Mouse (Mus musculus): ENCODE measurements around the gene Amotl2.

Amotl2 gene

DNA sequence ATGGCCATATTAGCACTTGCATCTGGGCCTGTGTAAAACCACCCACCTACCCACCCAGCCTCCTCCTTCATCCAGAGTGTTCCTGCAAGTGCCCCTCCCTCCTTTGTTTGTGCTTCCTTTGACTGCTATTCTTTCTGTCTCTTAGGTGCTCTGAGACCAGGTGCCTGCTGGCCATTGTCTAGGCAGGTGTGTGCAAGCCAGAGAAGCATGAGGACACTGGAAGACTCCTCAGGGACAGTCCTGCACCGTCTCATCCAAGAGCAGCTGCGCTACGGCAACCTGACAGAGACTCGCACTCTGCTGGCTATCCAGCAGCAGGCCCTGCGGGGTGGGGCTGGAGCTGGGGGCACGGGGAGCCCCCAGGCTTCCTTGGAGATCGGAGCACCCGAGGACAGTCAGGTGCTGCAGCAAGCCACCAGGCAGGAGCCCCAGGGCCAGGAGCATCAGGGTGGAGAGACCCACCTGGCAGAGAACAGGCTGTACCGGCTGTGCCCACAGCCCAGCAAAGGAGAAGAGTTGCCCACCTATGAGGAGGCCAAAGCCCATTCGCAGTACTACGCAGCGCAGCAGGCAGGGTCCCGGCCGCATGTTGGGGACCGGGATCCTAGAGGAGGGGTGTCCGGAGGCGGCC lies 3.6 kb downstream of the Amotl2 start:
- DNase-seq = no peak

DNA sequence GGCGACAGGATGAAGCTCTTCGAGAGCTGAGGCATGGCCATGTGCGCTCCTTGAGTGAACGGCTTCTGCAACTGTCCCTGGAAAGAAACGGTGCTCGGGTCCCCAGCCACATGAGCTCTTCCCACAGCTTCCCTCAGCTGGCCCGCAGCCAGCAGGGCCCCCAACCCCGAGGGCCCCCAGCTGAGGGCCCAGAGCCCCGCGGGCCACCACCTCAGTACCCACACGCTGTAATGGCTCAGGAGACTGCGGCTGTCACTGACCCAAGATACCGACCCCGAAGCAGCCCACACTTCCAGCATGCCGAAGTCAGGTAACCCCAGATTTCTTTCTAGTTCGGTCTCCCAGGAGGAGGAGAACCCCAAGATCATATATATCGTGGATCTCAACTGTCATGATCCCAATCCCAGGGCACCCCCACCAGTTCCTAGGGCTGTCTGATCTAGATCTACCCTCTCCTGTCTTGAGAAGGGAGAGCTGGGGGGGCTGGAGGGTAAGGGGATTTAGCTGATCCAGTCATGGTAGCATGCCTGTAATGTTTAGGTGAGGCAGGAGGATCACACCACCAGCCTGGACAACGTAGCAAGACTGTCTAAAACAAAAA lies 4.2 kb downstream of the Amotl2 start:
- DNase-seq = no peak

DNA sequence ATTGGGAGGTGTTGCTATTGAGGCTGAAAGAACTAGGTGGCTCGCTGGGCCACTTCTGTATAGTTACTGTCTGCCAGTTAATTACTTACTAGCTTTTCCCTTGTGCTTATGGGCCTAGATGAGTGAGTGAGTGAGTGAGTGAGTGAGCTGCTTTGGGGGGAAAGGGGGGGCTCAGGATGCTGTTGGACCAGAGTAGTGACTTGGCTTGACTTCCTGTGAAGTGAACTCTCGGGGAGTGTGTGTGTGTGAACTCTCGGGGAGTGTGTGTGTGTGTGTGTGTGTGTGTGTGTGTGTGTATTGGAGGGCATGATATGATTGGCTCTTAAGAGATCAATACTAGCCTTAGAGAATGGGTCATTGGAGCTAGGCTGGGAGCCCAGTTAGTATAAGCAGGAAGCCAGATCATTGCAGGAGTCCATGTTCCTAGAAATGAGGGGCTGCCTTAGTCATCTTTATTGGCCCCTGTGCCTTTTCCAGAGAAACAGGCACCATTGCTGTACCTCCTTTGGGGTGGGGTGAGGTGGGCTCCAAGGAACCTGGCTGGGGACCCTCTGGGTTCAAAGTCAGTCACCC lies 5.0 kb downstream of the Amotl2 start:
- DNase-seq = no peak

DNA sequence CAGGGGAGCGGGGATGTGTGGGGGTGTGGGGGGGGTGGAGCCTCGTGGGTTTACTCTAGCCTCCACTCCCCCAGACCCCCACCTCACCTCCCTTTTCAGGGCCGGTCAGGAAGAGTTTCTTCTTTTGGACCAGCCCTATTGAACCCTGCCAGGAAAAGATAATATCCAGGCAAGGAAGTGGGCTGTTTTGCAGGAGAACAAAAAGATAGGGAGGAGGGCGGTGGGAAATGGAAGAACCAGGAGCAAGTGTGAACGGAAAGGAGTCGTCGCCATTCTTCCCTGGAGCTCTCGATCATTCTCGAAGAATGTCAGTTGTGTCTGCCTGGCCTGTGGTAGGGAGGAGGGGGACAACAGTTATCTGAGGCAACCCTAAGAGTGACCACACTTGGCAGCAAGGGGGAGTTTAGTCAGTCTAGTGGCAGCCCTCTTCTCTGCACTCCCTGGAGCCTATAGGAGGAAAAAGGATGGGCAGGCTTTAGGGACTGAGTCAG lies 5.6 kb downstream of the Amotl2 start:
- peak; percentile 54 for DNase-seq

DNA sequence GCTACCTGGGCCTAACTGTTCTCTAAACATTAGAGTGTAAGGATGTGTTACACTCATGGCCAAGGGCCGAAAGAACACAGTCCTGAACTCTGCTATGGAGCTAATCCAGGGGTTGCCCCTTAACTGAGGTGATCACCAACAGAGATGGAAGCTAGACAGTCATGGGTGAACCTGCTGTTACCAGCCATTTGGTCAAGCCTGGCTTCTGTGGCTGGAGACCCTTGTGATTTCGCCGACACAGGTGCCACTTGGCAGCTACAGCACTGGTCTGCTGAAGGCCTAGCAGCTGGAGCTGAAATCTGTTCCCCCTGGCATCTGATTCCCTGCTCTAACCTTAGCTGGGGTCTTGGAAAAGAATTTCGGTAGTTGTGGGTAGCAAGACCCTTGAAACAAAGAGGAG lies 6.3 kb downstream of the Amotl2 start:
- no peak for DNase-seq

DNA sequence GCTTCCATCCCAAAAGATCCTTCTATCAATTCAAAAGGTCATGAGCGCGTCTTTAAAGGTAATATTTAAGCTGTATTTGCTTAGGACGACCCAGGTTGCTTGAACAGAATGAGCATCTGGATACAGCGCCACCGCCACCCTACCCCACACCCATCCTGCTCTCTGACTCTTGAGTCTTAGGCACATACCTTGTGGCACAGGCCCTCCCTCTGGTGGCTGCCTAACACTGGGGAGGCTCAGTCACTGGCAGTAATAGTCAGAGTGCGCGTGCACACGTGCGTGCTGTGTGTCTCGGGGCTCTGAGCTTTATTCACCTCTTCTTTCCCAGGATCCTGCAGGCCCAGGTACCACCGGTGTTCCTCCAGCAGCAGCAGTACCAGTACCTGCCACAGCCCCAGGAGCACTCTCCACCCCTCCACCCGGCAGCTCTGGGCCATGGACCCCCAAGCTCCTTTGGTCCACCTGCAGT lies 6.8 kb downstream of the Amotl2 start:
- DNase-seq = peak; percentile 26

DNA sequence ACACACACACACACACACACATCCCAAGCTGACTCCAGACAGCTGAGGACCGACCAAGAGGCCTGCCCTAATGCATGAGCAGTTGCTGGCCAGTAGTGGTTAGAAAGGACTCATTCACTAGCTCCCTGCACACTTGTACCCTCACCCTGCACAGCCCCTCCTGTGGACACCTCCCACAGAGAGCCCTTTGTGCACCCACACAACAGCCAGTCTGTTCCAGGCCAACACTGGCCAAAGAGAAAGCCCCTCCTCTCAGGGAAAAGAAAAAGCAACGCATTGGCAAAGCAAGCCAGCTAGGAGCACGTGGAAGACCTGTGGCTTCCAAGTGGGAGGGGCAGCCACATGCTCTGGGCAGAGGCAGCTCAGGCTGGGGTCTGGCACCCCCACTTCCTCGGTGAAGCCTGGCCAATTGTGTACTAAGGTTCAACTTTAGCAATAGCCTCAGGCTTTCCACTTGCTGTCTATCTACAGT lies 7.6 kb downstream of the Amotl2 start:
- peak; percentile 57 for DNase-seq

DNA sequence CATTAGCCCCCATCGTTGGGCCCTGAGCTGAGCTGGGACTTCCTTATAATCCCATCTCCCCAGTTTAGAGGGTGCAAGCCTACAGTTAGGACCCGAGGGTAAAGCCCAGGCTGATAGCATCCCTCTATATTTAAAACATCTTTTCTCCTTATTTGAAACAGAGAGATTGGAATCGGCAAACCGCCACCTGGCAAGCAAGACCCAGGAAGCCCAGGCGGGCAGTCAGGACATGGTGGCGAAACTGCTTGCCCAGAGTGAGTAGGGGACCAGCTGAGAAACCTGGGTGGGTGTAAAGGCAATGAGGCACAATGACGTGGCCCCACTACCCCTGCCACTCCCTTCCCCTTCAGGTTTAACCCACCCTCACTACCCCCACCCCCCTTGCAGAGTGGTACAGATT lies 8.5 kb downstream of the Amotl2 start:
- DNase-seq = no peak

DNA sequence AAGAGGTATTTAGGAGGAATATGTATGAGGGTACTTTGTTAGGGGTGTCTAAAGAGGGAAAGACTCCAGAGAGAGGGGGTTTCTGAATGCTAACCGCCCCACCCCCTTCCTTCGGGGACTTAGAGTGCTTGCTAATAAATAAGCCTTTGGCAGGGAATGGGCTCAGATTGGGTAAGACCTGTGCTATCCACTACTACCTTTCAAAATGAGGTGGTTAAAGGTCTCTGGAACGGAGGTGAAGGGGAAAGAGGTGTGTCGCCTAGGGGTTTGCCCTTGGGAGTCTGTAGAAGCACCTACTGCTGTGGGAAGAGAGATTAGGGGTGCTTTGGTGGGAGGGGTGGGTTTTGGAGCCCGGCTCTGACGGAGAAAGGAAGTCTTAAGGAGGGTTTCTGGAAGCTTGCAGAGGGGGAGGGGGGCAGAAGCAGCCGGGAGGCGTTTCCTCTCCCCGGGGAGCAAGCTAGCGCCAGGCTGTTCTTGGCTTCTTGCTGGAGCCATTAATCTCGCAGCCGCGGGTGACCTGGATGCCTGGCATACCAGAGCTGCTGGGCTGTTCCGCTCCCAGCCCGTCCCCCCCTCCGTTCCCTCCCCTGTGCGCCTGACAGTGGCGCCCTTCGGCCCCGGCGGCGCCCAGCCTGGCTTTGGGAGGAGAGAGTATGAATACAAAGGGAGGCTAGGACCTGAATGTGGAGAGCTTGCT lies 9.6 kb downstream of the Amotl2 start:
- DNase-seq = peak; percentile 92

DNA sequence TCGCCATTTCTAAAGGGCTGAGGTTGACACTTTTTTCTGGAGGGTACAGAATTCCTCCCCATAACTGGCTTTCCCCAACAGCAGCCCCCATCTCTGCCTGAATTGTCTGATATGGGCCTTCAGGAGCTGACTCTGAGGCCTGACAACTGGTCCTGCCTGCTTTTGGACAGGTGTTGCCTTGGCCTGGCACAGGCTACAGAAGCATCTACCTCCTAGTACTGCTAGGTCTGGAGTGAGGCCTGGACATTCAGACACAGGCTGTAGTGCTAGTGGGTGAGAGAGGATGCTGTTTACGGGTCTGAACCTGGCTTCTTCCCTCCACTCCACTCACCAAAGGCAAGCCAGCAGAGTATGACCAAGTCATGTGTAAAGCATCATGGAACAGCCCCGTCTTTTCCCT lies 10.3 kb downstream of the Amotl2 start:
- DNase-seq = no peak

DNA sequence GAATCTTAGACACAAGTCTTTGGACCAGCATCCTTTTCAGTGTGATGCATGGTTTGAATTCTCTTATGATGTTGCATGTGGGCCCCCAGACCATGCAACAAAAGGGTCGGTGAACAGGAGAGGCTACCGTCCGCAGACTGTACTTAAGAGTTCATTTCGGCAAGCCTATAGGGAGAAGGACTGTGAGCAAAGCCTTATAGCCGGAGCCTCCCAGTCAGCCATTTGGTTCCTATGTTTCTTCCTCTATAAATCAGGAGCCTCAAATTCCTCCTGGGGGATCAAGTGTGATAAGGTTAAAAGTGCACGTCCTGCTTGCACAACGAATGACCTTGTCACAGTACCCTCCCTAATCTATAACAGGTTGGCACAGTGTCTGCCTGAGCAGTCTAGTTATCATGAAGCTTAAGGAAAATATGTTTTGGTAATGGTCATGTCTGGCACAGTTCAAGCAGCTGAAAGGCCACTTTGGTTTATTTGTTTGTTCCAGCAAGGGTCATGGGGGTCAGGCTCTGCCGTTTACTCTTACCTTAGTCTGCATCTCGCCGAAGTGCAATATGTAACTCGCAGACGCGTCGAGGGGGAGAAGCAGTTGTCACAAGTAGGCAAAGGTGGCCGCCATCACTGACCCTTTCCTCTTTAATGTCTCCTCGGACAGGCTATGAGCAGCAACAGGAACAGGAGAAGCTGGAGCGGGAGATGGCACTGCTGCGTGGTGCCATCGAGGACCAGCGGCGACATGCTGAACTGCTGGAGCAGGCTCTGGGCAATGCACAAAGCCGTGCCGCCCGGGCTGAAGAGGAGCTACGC lies 11.4 kb downstream of the Amotl2 start:
- DNase-seq = no peak

DNA sequence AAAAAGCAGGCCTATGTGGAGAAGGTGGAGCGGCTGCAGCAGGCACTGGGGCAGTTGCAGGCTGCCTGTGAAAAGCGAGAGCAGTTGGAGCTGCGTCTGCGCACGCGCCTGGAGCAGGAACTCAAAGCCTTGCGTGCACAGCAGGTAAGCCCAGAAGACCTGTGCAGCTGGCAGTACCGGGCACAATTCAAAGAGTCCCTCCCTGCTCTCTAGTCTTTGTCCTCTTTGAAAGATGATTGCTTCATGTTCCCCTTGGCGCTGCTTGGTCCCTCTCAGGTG lies 11.9 kb downstream of the Amotl2 start:
- DNase-seq = no peak

DNA sequence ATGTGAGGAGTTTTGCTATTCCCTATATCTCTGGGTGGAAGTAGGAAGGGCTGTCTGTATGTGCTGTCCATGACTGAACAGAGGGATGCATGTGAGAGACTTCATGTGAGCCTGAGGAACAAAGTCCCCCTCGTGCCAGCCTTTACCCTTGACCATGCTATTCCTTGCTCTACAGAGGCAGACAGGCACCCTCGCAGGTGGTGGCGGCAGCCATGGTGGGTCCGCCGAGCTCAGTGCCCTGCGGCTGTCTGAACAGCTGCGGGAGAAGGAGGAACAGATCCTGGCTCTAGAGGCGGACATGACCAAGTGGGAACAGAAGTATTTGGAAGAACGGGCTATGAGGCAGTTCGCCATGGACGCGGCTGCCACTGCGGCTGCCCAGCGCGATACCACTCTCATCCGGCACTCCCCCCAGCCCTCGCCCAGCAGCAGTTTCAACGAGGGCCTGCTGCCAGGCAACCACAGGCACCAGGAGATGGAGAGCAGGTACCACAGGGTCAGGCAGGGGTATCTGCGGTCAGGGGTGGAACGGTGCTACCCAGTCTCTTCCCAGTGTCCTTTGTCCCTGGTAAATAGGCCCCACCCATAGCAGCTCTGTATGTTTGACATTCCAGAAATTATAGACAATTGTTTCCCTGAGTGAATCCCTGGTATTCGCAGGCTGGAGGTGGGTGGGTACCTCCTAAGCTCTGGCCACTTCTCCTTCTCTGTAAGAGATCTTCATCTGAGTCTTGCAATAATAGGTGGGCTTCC lies 12.8 kb downstream of the Amotl2 start:
- DNase-seq = no peak

DNA sequence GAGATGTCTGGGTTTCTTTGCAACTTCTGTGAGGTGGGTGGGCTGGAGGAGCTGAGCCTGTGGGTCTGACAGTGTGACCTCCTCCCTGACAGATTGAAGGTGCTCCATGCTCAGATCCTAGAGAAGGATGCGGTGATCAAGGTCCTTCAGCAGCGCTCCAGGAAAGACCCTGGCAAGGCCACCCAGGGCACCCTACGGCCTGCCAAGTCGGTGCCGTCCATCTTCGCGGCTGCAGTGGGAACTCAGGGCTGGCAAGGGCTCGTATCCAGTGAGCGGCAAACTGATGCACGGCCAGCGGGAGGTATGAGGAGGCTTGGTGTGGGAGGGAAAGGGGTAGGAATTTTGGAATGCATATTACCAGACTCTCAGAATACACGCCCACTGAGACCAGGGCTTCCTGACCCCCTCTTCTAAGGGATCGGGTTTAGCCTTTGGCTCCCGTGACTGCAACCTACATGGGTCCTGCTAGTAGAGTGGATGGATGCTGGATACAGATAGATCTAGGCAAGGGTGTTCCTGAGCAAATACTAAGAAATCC lies 13.5 kb downstream of the Amotl2 start:
- no peak for DNase-seq

DNA sequence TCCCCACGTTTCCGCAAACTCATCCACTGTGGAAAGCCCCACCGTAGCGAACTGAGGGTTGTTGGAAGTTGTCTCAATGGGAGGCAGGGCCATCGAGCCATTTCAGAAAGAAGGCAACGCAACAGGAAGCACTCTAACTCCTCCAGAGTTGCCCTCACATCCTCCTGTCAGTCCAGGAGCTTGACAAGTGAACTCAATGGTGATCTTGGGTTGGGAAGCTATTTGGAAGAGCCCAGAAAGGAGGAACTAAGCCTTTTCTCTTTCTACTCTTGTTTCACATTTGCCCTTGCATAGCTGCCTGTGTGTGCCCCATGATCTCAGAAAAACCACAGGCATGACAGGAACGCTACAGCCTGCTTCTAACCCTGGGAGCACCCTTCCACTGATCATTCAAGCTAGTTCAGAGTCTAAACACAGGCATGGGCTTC lies 14.6 kb downstream of the Amotl2 start:
- DNase-seq = no peak

DNA sequence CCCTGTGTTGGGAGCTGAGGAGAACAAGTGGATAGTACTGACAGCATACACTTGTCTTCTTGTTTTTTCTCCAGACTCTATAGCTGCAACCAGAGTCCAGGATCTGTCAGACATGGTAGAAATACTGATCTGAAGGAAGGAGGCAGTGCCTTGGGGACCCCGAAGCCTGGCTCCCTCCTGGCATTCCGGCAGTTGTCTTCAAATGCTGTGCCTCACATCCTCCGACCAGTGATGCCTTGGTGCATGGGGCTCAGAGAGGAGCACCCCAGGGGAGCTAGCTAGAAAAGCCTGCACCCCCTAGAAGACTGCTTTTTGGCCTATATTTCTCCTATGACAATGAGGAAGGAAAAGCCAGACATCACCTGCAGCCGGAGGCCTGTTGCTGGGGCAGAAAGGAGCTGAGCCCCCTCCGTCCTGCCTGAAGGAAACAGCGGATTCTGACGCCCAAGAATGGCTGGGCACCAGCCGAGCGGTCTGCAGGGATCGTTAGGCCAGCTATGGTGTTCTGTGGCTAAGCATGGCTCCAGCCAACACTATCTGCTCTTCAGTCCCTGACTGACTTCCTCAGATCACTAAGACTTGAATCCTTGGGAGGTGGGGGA lies 15.2 kb downstream of the Amotl2 start:
- no peak for DNase-seq

DNA sequence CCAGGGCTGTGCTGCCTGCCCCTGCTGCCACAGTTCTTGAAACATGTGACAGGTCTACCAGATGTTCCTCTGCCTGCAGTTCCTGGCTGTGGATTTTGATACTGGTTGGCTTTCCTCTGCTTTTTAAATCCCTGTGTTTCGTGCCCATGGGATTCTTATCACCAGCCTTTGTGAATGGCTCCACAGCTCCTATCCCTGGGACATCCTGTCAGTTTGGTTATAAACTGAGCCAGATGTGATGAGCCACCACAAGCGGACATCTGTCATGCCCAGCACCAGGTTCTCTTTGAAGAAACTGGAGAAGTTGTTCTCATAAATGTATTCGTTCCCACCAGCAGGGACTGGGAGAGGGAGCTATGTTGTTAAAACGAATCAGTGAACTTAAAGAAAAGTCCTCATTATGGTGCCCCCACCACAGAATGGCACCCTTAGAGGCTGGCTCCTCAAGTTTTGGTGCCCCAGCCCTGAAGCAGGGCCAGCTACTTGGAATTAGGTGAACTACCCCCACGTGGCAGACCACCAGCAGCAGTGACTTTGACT lies 15.9 kb downstream of the Amotl2 start:
- DNase-seq = no peak

DNA sequence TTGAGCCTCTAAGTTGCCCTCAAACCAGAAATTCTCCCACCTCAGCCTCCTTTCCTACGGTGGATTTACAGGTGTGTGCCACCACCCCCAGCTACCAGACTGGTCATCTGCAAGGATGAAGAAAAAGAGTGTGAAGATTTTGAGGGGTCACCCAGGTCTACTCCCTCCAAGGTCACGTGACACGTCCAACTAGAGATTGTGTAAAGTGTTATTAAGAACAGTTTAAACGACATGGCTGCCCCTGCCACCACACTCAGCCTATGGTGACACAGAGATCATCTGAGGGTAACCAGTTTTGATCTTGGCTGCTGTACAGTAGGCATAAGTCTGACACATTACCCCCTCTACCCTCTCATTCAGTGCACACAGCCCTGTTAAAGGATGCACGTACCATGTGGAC lies 17.0 kb downstream of the Amotl2 start:
- DNase-seq = no peak

DNA sequence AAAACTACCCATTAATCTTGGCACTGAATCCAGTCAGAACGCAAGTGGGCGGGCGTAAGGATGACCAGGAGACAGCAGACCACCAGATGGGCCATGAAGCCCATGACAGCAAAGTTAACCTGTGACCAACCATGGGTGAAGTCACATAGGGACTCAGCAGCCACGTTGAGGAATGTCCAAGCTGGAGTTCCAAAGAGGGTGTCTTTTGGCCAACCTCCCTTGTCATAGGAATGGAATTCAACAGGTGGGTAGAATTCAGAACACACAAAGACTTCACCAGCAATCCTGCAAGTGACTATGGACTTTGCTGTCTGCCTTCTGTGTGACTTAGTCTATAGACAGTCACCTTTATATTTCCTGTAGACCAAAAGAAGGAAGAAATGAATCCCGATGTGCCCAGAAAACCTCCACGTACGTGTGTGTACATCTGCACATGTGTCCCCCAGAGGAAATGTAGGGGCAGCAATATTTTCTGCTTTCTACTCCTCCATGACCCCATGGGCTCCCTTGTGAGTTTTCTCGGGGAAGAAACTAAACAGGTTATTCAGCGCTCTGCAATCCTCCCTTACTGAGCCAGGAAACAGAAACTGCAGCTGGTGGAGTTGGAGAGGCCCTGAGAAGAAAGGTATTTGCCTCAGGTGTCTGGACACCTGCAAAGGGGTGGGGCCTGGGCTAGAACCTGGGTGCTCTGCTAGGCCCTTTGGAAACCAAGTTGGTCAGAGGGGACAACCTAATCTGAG lies 17.7 kb downstream of the Amotl2 start:
- DNase-seq = no peak

DNA sequence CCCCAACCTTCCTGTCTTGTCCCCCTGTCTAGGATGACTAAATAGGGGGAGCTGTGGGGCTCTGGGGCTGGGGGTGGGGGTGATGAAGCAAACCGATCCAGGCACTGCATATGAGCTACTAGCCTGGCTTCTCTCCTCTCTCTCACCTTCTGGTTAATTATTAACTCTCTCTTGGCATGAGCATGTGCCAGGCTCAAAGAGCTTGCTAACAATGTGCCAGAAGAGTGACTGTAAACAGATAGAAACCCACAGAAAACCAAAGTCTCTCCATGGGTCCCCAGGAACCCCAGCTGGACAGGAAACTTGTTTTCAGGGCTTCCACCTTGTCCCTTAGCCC lies 18.2 kb downstream of the Amotl2 start:
- DNase-seq = no peak

DNA sequence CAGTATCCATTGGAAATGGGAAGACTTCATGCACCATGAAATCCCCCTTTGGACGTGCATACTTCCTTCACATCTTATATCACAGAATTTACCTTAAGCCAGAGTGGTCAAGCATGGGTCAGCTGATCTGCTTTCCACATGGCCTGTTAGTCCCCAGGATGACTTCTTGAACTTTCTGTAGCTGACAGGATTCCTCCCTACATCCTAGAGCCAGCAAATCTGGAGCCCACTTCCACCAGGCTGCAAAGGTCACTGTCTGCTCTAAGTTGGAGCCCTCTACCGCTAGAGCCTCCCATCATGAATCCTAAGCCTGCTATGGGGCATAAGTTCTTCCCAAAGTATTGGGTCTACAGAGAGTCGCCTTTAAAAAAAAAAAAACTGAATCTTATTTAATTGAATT lies 18.8 kb downstream of the Amotl2 start:
- DNase-seq = no peak

Measured in lung, postnatal 14 days (tissue).